Mouse (Mus musculus): ENCODE measurements around the gene Tssc4.

The Tssc4 gene

DNA sequence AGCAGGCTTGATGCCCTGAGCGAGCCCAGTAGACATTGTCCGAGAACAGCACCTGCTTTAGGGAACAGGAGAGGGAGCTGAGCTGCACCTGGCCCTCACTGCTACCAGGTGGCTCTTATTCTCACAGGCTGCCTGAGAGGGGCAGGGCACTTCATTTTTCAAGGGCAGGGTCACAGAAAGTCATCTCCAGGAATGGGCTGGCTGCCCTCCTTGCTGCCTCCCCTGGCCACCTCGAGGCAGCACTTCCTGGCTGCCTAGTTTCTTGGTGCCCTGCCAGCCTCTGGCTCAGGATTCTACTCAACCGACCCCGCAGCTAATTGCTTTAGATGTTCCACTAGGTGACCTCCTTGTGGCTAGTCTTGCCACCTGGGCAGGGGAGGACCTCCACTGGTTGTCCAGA lies 39.2 kb downstream of the Tssc4 start:
- intact Hi-C loops (cut with DNase I) = no loop called here

GRCm38 (mm10) chr7:143108996-143109660 lies 40.1 kb downstream of the Tssc4 start:
- intact Hi-C loops (cut with DNase I) = no loop called here

DNA sequence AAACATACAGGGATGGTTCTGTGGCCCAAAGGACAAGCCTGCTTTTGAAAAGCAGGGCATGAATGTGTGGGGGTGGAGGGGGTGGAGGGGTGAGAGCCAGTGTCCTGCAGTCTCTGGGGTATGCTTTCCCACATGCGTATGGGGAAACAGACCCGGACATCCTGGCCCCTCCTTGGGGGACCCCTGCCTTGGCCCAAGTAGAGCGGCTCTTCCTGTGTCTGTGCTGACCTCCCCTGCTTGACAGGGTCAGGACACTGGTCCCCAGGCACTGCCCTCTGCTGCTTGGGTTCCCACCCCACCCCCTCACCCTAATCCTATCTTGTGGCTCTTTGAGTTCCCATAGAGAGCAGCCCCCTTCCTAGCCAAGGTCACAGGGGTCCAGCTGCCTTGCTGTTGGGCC lies 40.6 kb downstream of the Tssc4 start:
- intact Hi-C loops (cut with DNase I) = no loop called here

DNA sequence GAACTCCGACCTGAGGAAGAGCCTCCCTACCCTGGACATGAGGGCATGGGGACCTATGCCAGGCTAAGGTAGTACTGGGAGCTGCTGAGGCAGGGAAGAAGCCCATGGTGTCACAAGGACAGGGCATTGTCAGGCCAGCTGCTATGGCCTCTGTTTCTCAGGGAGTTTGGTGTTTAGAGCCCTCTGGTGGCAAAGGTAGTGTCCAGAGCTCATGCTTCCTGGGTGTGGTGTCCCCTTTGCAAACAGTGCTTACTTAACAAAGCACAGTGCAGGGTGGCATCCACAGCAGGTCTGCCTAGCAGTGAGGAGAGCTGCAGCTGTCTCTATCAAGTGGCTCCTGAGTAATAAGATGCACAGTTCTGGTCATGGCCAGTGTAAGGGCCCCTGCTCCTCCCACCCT lies 41.8 kb downstream of the Tssc4 start:
- intact Hi-C loops (cut with DNase I) = no loop called here

DNA sequence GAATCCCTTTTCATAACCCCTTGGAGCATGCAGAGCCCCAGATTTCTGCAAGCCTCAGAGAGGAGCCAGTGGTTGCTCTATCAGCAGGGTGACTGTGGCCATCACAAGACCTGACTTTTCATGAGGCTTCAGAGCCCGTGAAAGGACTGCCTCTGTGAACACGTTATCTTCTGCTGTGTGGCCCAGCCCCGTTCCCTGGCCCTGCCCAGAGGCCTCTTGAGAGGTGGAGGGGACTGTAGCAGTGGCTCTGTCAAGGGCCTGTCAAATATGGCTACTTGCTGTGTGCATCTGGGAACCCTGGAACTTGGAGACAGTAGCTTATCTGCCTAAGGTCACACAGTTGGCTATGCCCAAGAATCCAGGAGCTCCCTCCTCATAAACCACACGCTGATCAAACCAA lies 42.7 kb downstream of the Tssc4 start:
- intact Hi-C loops (cut with DNase I) = no loop called here

DNA sequence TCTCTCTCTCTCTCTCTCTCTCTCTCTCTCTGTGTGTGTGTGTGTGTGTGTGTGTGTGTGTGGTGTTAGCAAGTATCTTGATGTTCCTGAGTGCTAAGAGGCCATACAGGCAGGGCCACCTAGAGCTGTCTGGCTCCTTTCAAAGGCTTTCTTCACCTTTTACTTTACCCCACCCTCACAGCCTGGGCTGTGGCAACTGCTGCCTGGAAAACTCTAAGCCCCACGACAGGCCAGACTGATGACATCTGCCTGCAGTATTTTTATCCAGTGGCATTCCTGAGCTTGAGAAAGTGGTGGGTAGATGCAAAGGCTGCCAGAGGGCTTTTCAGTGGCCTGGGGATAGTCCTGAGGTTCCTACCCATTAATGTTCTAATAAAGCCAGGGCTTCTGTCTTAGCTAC lies 43.3 kb downstream of the Tssc4 start:
- intact Hi-C loops (cut with DNase I) = no loop called here

GRCm38 (mm10) chr7:143114773-143115172 lies 45.7 kb downstream of the Tssc4 start:
- intact Hi-C loops (cut with DNase I) = no loop called here

- intact Hi-C loops (cut with DNase I) = no loop called here
Observed at GRCm38 (mm10) chr7:143116521-143116920, 47.5 kb downstream of the Tssc4 start.

- intact Hi-C loops (cut with DNase I) = no loop called here
Observed at GRCm38 (mm10) chr7:143119407-143119806, 50.4 kb downstream of the Tssc4 start.

- intact Hi-C loops (cut with DNase I) = no loop called here
Observed at GRCm38 (mm10) chr7:143119826-143120225, 50.8 kb downstream of the Tssc4 start.
